Mouse (Mus musculus) CH12.LX (cell line): ENCODE data around the gene Actl7a. TPM values are rescaled to one million over a fixed set of nuclear protein-coding genes. Genes with fewer than 3 reads are reported as not detected.
A peak's percentile ranks its signal among the peaks of the same experiment; 100 is the strongest.

ENCODE experiments used
- DNase-seq: peaks from one replicate; pipeline ENCODE4 v3.0.0-alpha.2; 2013; ENCODE audit errors: extremely low read depth
- H3K27ac ChIP-seq: 2 replicates; pipeline ENCODE4 v1.5.1; 2012; ENCODE audit warnings: low read depth, mild to moderate bottlenecking, control low read depth, moderate library complexity; ENCODE audit not compliant: insufficient read depth
- H3K27me3 ChIP-seq: replicated peaks from 2 replicates; pipeline ENCODE3; 2012; ENCODE audit warnings: inconsistent platforms
- H3K36me3 ChIP-seq, 2 experiments: replicated peaks in 1 of 2; 2 replicates each; pipeline versions ENCODE3 to v1.6.1; 2012; ENCODE audit warnings: inconsistent platforms in 1 of 2, low read length in 1 of 2, mild to moderate bottlenecking in 1 of 2, mixed read lengths in 1 of 2, moderate library complexity in 1 of 2; ENCODE audit not compliant: control insufficient read depth in 1 of 2, insufficient read depth in 1 of 2
- H3K4me1 ChIP-seq, 2 experiments: 2 replicates each; pipeline ENCODE4 v1.6.1; 2012; ENCODE audit warnings: inconsistent platforms in 1 of 2, moderate library complexity in 1 of 2; ENCODE audit not compliant: insufficient read depth in 2 of 2, control insufficient read depth in 1 of 2
- H3K4me2 ChIP-seq: 2 replicates; pipeline ENCODE4 v1.6.1; 2012; ENCODE audit warnings: low read depth, mild to moderate bottlenecking, control low read depth; ENCODE audit not compliant: poor library complexity, insufficient read depth, severe bottlenecking
- H3K4me3 ChIP-seq, 3 experiments: fragments of 150-350 bp in 1 of 3; sonication (generic) in 1 of 3; replicated peaks in 1 of 3; 2 replicates each; pipeline versions ENCODE3 to v1.5.1; 2011 to 2012; ENCODE audit warnings: low read depth in 2 of 3, low read length in 2 of 3, mild to moderate bottlenecking in 2 of 3, moderate library complexity in 2 of 3, control low read depth in 1 of 3, improper control_type of control experiment in 1 of 3, inconsistent platforms in 1 of 3, mixed read lengths in 1 of 3; ENCODE audit not compliant: poor library complexity in 1 of 3
- H3K79me2 ChIP-seq: replicated peaks from 2 replicates; pipeline ENCODE4 v1.6.1; 2012; ENCODE audit warnings: mild to moderate bottlenecking, moderate library complexity; ENCODE audit not compliant: control insufficient read depth, poor library complexity, insufficient read depth, severe bottlenecking; ENCODE audit errors: extremely low read depth
- H3K9ac ChIP-seq: 2 replicates; pipeline ENCODE4 v1.6.1; 2012; ENCODE audit warnings: low read depth, mild to moderate bottlenecking, control low read depth, moderate library complexity; ENCODE audit not compliant: insufficient read depth
- H3K9me3 ChIP-seq: replicated peaks from 2 replicates; pipeline ENCODE3; 2012; ENCODE audit warnings: low read length, inconsistent platforms, mixed read lengths
- BHLHE40 ChIP-seq: IDR thresholded peaks from 2 replicates; pipeline ENCODE4 v1.6.1; 2011; ENCODE audit warnings: mild to moderate bottlenecking, low read depth, low read length, improper control_type of control experiment
- CHD1 ChIP-seq: IDR thresholded peaks from 2 replicates; pipeline ENCODE4 v1.6.1; 2012; ENCODE audit warnings: low read depth, low read length, improper control_type of control experiment, inconsistent platforms
- E2F4 ChIP-seq: IDR thresholded peaks from 2 replicates; pipeline ENCODE4 v1.6.1; 2011; ENCODE audit warnings: low read depth, low read length, improper control_type of control experiment; ENCODE audit not compliant: insufficient replicate concordance
- EP300 ChIP-seq: IDR thresholded peaks from 2 replicates; pipeline ENCODE4 v1.6.1; 2011; ENCODE audit warnings: low read length, improper control_type of control experiment
- GABPA ChIP-seq: IDR thresholded peaks from 2 replicates; pipeline ENCODE4 v1.6.1; 2012; ENCODE audit warnings: low read depth, low read length, improper control_type of control experiment, inconsistent platforms; ENCODE audit not compliant: insufficient replicate concordance
- HCFC1 ChIP-seq: IDR thresholded peaks from 2 replicates; pipeline ENCODE4 v1.6.1; 2012; ENCODE audit warnings: low read depth, mild to moderate bottlenecking, inconsistent platforms, low read length, improper control_type of control experiment
- IRF4 ChIP-seq: IDR thresholded peaks from 2 replicates; pipeline ENCODE4 v1.6.1; 2014; ENCODE audit warnings: low read depth, mild to moderate bottlenecking, inconsistent platforms, low read length, improper control_type of control experiment
- JUN ChIP-seq: IDR thresholded peaks from 2 replicates; pipeline ENCODE4 v1.6.1; 2011; ENCODE audit warnings: low read depth, mild to moderate bottlenecking, low read length, improper control_type of control experiment, moderate library complexity; ENCODE audit not compliant: insufficient read depth
- JUND ChIP-seq: conservative IDR thresholded peaks from 2 replicates; pipeline ENCODE4 v1.6.1; 2011; ENCODE audit warnings: low read depth, low read length, improper control_type of control experiment
- KAT2A ChIP-seq: IDR thresholded peaks from 2 replicates; pipeline ENCODE4 v1.6.1; 2012; ENCODE audit warnings: low read length, improper control_type of control experiment, inconsistent platforms; ENCODE audit not compliant: insufficient replicate concordance
- MEF2A ChIP-seq: IDR thresholded peaks from 2 replicates; pipeline ENCODE4 v1.6.1; 2014; ENCODE audit warnings: low read depth, mild to moderate bottlenecking, inconsistent platforms, low read length, improper control_type of control experiment, borderline replicate concordance
- MXI1 ChIP-seq: IDR thresholded peaks from 2 replicates; pipeline ENCODE4 v1.6.1; 2011; ENCODE audit warnings: mild to moderate bottlenecking, low read depth, low read length, improper control_type of control experiment
- NELFE ChIP-seq: IDR thresholded peaks from 2 replicates; pipeline ENCODE4 v1.6.1; 2011; ENCODE audit warnings: low read depth, low read length, improper control_type of control experiment
- NRF1 ChIP-seq: IDR thresholded peaks from 2 replicates; pipeline ENCODE4 v1.6.1; 2014; ENCODE audit warnings: low read depth, mild to moderate bottlenecking, inconsistent platforms, low read length, improper control_type of control experiment, moderate library complexity
- POLR2A ChIP-seq: IDR thresholded peaks from 2 replicates; pipeline ENCODE4 v1.6.1; 2011; ENCODE audit warnings: low read depth, mild to moderate bottlenecking, improper control_type of control experiment, low read length
- POLR2AphosphoS2 ChIP-seq: IDR thresholded peaks from 2 replicates; pipeline ENCODE4 v1.6.1; 2011; ENCODE audit warnings: low read depth, low read length, improper control_type of control experiment
- RAD21 ChIP-seq: IDR thresholded peaks from 2 replicates; pipeline ENCODE4 v1.6.1; 2011; ENCODE audit warnings: low read depth, mild to moderate bottlenecking, low read length, improper control_type of control experiment, moderate library complexity
- SMC3 ChIP-seq: IDR thresholded peaks from 2 replicates; pipeline ENCODE4 v1.6.1; 2011; ENCODE audit warnings: low read depth, low read length, improper control_type of control experiment
- ZC3H11A ChIP-seq: IDR thresholded peaks from 2 replicates; pipeline ENCODE4 v1.6.1; 2012; ENCODE audit warnings: low read depth, mild to moderate bottlenecking, inconsistent platforms, low read length, improper control_type of control experiment
- ZMIZ1 ChIP-seq: IDR thresholded peaks from 2 replicates; pipeline ENCODE4 v1.6.1; 2012; ENCODE audit warnings: low read depth, mild to moderate bottlenecking, inconsistent platforms, low read length, improper control_type of control experiment
- dilution Hi-C: fragments of 300-500 bp; cut with MboI; formaldehyde crosslinking; loops from 2 replicates; pipeline ENCODE4 v1.14.3; 2020; ENCODE audit warnings: low sequenced_read_pairs; ENCODE audit not compliant: extremely low pct_unique_long_range_greater_than_20kb, extremely low pct_ligation_motif_present
- in situ Hi-C: fragments of 300-500 bp; cut with MboI; formaldehyde crosslinking; loops from 3 replicates; pipeline ENCODE4 v1.14.3; 2019; ENCODE audit warnings: low sequenced_read_pairs, low pct_ligation_motif_present, low pct_unique_long_range_greater_than_20kb, mixed read lengths
- polyA plus RNA-seq: library from polyadenylated mRNA; unstranded; fragments of >175 nt; gene quantifications from 2 replicates; pipeline ENCODE4 v1.2.1, GENCODE M21; 2012; ENCODE audit warnings: low read depth; ENCODE audit not compliant: insufficient read length
- total RNA-seq, 2 experiments: library from RNA; depleted of rRNA; stranded (reverse); fragments of 300-350 nt in 1 of 2; fragments of >200 nt in 1 of 2; gene quantifications; 2 replicates each; pipeline ENCODE4 v1.2.3; 2012 to 2014

Actl7a gene
- total and polyA plus RNA-seq, 3 experiments: 0.08 TPM; not detected in 2

GRCm38 (mm10) chr4:56698671-56699070 lies 44.5 kb upstream of the Actl7a start:
- Histone ChIP-seq H3K4me2 (no peak overlapping the region), H3K27ac (no peak overlapping the region), H3K79me2 (no peaks in the 10 kb centered on the region), H3K4me3 (no peak overlapping the region), H3K4me1 (peaks cover 2 to 7% of the 10 kb centered on the region in 2 experiments; a peak in 2 of 4 replicates), H3K9me3 (no peaks in the 10 kb centered on the region), H3K9ac (no peak overlapping the region), H3K36me3 (no peaks in the 10 kb centered on the region), H3K27me3 (no peaks in the 10 kb centered on the region)
- in situ Hi-C loops (no loop called here), dilution Hi-C loops (no loop called here)
- DNase-seq: no peak
- no peak for TF ChIP-seq POLR2AphosphoS2
- TF ChIP-seq JUND: no peak
- no peak for TF ChIP-seq ZMIZ1
- TF ChIP-seq NRF1: no peak
- no peak for TF ChIP-seq KAT2A
- no peak for TF ChIP-seq GABPA
- TF ChIP-seq ZC3H11A: no peak
- TF ChIP-seq BHLHE40: no peak
- no peak for TF ChIP-seq CHD1
- no peak for TF ChIP-seq SMC3
- no peak for TF ChIP-seq EP300
- no peak for TF ChIP-seq NELFE
- no peak for TF ChIP-seq POLR2A
- no peak for TF ChIP-seq E2F4
- TF ChIP-seq MEF2A: no peak
- no peak for TF ChIP-seq JUN
- TF ChIP-seq HCFC1: no peak
- no peak for TF ChIP-seq RAD21
- no peak for TF ChIP-seq MXI1

DNA sequence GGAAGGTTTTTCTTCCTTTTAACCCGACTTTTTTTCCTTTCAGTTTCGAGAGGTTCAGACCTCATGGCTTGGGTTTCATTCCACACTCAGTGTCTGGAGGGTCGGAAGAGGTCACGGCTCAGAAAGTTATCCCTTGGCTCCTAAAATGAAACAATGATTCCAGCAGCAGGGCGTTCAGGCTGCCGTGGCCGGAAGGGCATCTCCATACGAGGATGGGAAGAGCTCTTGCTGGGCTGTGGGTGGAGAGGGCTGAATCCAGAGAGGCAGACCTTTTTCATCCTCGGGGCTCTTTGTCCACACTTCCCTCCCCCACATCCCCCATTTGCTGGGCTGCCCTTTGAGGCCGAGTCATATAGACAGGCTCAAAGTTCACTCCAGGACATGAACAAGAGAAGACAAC lies 41.0 kb upstream of the Actl7a start:
- no peaks in the 10 kb centered on the region for H3K9me3 ChIP-seq
- peaks cover 0 to 7% of the 10 kb centered on the region in 2 experiments; a peak in 2 of 4 replicates for H3K4me1 ChIP-seq
- no peak overlapping the region for H3K27ac ChIP-seq
- no peaks in the 10 kb centered on the region for H3K36me3 ChIP-seq
- TF ChIP-seq IRF4 (0 out of 2 replicates have a peak, but pooled peaks have one; percentile 21), NRF1 (no peak)
- H3K79me2 ChIP-seq: no peaks in the 10 kb centered on the region
- dilution Hi-C loops (no loop called here), in situ Hi-C loops (no loop called here)
- peak overlapping the region; percentile 89; the same call in 1 of the 2 replicates for H3K4me2 ChIP-seq
- no peak for DNase-seq
- H3K27me3 ChIP-seq: no peaks in the 10 kb centered on the region
- no peak overlapping the region; the same call in 1 of the 2 replicates for H3K9ac ChIP-seq
- H3K4me3 ChIP-seq: peak overlapping the region in 1 of 3 experiments; percentile 1
